Mouse (Mus musculus) ZHBTc4 (cell line): ENCODE data around the gene Slc15a1.
"Not testable (repeated sequence)": the region's sequence is repeated elsewhere in the genome, so short reads cannot be mapped to it uniquely, and the experiment has no call there.

Source experiments
- DNase-seq: peaks from one replicate; pipeline ENCODE4 v3.0.0-alpha.2; 2011; ENCODE audit warnings: low read depth, low spot score

Gene Slc15a1

GRCm38 (mm10) chr14:121413726-121414125 lies 91.3 kb downstream of the Slc15a1 start:
- DNase-seq = not testable (repeated sequence)
